Mouse (Mus musculus): ENCODE measurements at regions not wholly inside any gene's neighbourhood (a gene's known extent, or its start where the extent isn't known, plus 50 kb on each side); places are given as distances from the start of the nearest gene placed in this dataset.

- DNase-seq (ENCODE audit: low read depth) = no peak
Observed at GRCm38 (mm10) chr8:12137496-12137895, 141.1 kb upstream of the A230072I06Rik start.

GRCm38 (mm10) chr8:12137913-12138312, 140.7 kb upstream of the A230072I06Rik start:
- no peak for DNase-seq (ENCODE audit: low read depth)

- no peak for DNase-seq (ENCODE audit: low read depth)
Observed at GRCm38 (mm10) chr8:12151679-12152078, 126.9 kb upstream of the A230072I06Rik start.

- DNase-seq (ENCODE audit: low read depth) = no peak
Observed at GRCm38 (mm10) chr8:12152825-12153224, 125.8 kb upstream of the A230072I06Rik start.

GRCm38 (mm10) chr8:12156893-12157292, 121.7 kb upstream of the A230072I06Rik start:
- DNase-seq (ENCODE audit: low read depth) = no peak

GRCm38 (mm10) chr8:12158188-12158587, 120.4 kb upstream of the A230072I06Rik start:
- DNase-seq (ENCODE audit: low read depth) = no peak

GRCm38 (mm10) chr8:12162921-12163705, 115.5 kb upstream of the A230072I06Rik start:
- DNase-seq (ENCODE audit: low read depth) = peak; percentile 0

GRCm38 (mm10) chr8:12165487-12166152, 113.0 kb upstream of the A230072I06Rik start:
- no peak for DNase-seq (ENCODE audit: low read depth)

- DNase-seq (ENCODE audit: low read depth) = no peak
Observed at GRCm38 (mm10) chr8:12171788-12172187, 106.8 kb upstream of the A230072I06Rik start.

GRCm38 (mm10) chr8:12175496-12175895, 103.1 kb upstream of the A230072I06Rik start:
- no peak for DNase-seq (ENCODE audit: low read depth)

- no peak for DNase-seq (ENCODE audit: low read depth)
Observed at GRCm38 (mm10) chr8:12184666-12185065, 94.0 kb upstream of the A230072I06Rik start.

- no peak for DNase-seq (ENCODE audit: low read depth)
Observed at GRCm38 (mm10) chr8:12187366-12187765, 91.3 kb upstream of the A230072I06Rik start.

GRCm38 (mm10) chr8:12188451-12188850, 90.2 kb upstream of the A230072I06Rik start:
- no peak for DNase-seq (ENCODE audit: low read depth)

- DNase-seq (ENCODE audit: low read depth) = no peak
Observed at GRCm38 (mm10) chr8:12188960-12189359, 89.7 kb upstream of the A230072I06Rik start.

GRCm38 (mm10) chr8:12192006-12192405, 86.6 kb upstream of the A230072I06Rik start:
- no peak for DNase-seq (ENCODE audit: low read depth)

- DNase-seq (ENCODE audit: low read depth) = no peak
Observed at GRCm38 (mm10) chr8:12205909-12206308, 72.7 kb upstream of the A230072I06Rik start.

- DNase-seq (ENCODE audit: low read depth) = no peak
Observed at GRCm38 (mm10) chr8:12207412-12207811, 71.2 kb upstream of the A230072I06Rik start.

GRCm38 (mm10) chr8:12213774-12214173, 64.8 kb upstream of the A230072I06Rik start:
- no peak for DNase-seq (ENCODE audit: low read depth)

- DNase-seq (ENCODE audit: low read depth) = no peak
Observed at GRCm38 (mm10) chr8:12214205-12215019, 64.2 kb upstream of the A230072I06Rik start.

- no peak for DNase-seq (ENCODE audit: low read depth)
Observed at GRCm38 (mm10) chr8:12221506-12221905, 57.1 kb upstream of the A230072I06Rik start.

- no peak for DNase-seq (ENCODE audit: low read depth)
Observed at GRCm38 (mm10) chr8:12223376-12223775, 55.2 kb upstream of the A230072I06Rik start.
